Mouse (Mus musculus): Measurements from ENCODE around the gene Kif16b.

The Kif16b gene

DNA sequence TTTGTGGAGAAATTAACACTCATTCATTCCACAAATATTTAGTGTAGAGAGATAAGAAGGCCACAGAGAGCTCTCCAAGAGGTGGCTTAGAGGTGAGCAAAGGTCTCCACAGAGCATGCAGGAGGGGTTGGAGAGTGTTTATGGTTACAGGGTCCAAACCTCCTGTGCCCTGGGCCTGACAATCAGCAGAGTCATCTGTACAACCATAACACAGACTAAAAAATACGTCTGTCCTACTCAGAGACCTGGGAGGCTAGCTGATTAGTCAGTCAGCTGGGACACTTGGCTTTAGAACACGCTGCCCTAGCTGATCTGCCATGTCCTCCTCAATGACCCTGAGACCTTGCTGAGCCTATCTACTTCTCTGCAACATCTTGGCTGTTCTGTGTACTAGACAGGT is 24.7 kb downstream of the Kif16b start:
- in situ Hi-C loops (cut with MboI, MseI): no loop called here

DNA sequence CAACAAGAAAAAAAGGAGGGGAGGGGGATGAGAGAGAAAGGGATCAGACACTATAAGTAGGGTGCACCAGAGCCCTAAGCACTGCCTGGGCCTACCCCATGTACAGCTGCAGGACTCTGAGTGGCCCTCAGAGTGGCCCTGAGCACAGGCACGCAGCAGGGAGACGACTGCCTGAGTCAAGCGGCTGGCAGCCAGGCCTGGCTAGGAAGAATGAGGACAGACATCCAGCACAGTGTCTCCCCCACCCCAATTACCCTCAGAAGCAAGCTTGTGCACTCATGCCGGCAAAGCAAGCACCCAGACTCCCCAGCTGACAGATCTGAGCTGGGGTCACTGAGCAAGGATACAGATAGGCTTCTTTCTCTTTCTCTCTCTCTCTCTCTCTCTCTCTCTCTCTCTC is 25.4 kb downstream of the Kif16b start:
- in situ Hi-C loops (cut with MboI, MseI): no loop called here

DNA sequence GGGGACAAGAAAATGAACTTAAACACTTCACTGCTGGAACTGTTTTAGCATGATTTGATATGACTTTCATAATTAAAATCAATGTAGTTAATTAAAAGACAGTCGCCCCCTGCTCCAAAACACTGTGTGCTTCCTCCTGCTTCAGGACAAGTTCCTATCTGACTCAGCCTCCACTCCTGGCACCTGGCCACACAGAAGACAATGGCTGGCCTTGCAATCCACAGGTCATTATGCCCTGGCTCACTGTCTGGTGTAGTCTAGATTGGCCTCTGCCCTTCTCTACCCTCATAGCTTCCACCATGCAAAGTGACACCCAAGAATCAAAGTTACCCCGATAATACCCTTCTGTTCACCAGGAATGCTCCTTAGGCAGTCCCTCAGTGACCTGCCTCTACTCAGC is 26.8 kb downstream of the Kif16b start:
- in situ Hi-C loops (cut with MboI, MseI): no loop called here

DNA sequence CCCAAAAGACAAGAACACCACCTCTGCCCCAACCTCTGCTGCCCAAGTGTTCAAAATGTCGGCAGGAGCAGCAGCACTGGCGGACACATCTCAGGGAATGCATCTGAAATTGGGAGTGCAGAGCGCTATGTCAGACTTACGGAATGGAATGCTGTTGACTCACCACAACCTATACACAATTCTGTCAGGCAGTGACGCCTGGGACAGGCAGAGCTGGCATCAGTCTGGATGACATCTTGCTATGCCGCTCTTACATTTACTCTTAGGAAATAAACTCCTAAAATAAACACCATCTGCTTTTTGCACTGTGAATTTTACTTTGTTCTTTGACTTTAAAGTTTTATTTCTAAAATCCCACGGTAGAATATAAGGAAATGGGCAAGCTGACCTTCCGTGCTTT is 31.3 kb downstream of the Kif16b start:
- in situ Hi-C loops (cut with MboI, MseI): no loop called here

DNA sequence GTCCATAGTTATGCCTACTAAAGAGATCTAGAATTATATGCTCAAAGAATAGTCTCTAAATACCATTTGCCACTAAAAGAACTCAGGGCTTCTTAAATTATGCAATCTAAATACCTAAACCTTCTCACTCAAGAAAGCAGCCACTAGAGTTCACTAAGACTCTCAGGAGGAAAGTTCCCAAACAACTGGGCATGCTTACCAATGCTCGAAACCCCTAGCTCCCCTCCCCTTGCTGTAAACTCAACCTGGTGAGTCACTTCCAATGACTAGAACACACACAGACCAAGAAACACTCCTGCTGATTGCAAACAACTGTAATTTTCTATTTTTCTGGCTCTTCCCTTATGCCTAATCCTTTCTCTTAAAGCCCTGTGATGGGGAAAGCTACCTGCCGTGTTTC is 33.9 kb downstream of the Kif16b start:
- in situ Hi-C loops (cut with MboI, MseI): no loop called here

DNA sequence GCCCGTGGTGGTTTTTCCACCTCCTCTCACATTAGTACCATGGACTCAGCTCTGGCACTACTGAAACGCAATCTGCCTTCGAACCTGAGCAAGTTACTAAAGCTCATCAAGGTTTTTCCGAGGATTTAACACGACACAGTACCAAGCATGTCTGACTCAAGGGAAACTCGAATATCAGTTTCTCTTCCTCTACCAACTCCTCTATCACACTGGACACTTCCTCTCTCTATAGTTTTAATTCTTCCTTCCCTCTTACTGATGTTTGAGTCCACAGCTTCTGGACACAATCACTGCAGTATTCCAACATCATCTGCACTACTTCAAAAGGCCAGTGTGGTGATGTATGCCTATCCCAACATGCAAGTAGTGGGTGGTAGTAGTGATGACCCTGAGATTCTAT is 40.3 kb downstream of the Kif16b start:
- in situ Hi-C loops (cut with MboI, MseI): loop anchor here in 1 of 2 experiments (5.0 kb wide), 1 partner anchor 106 kb away; no protein-coding TSS in a partner anchor

DNA sequence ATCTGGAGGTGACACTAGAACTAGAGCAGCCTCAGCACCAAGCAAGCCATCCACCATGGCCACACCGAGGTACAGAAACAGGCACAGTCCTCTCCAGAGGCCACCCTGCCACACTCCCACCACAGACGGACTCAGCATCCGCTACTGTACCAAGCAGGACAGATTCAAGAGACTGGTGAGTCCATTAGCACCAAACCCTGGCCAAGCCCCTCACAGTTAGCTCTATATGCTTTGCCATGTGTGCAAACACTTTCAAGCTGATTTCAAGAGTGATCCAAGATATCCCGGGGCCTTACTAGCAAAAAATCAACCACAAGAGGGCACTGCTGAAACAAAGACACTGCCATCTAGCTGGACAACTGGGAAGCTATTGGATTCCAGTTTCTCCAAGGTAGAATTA is 41.9 kb downstream of the Kif16b start:
- in situ Hi-C loops (cut with MboI, MseI): no loop called here

DNA sequence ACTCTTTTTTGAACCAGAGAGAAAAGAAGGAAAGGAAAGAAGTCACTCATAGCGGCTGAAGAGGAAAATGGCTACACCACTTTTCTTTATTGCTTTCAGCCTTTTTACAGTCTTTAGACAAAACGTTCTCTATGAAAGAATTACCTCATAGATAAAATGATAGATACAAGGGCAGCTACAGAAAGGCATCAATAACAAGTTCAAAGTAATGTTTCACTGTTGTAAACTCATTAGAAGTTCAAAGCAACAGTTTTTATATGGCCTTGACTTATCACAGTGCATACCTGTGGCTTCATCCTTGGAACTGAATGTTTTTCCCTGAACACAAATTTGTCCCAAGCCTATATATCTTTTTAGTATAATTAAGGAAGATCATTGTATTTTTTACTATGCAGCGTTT is 62.6 kb downstream of the Kif16b start:
- in situ Hi-C loops (cut with MboI, MseI): no loop called here

DNA sequence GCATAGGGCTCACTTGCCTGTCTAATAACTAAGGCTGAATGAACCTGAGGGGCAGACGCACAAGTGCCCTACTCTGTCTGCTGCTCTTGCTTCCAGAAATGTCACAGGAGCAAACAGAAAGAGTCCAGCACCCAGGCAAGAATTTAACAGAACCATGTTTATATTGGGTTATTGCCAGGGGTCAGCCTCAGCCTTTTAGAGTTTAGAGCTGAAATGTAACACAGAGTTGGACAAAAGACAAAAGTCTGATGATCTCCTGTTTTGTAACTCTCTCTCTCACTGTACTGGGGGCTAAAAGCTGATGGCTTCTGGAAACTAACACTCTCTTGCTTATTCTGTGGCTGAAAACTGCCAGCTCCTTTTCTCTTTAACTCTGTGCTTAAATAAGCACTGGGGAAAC is 63.2 kb downstream of the Kif16b start:
- in situ Hi-C loops (cut with MboI, MseI): no loop called here

DNA sequence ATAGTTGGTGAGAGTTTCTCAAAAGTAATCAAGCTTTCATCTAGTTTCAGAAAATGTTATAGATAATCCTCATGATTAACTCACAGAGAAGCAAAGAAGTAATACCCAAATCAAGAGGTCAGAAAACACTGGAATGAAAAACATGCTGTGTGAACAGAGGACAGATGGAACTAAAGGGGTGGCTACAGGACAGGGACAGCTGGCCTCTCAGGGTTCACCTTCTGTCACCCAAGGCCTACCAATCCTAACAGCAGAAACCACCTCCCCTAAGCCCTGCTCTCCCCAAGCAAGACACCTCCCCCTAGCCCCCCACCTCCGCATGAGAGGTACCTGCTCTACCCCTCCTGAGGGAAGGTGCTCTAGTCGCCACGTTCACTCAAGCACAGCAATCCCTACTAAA is 66.6 kb downstream of the Kif16b start:
- in situ Hi-C loops (cut with MboI, MseI): no loop called here

DNA sequence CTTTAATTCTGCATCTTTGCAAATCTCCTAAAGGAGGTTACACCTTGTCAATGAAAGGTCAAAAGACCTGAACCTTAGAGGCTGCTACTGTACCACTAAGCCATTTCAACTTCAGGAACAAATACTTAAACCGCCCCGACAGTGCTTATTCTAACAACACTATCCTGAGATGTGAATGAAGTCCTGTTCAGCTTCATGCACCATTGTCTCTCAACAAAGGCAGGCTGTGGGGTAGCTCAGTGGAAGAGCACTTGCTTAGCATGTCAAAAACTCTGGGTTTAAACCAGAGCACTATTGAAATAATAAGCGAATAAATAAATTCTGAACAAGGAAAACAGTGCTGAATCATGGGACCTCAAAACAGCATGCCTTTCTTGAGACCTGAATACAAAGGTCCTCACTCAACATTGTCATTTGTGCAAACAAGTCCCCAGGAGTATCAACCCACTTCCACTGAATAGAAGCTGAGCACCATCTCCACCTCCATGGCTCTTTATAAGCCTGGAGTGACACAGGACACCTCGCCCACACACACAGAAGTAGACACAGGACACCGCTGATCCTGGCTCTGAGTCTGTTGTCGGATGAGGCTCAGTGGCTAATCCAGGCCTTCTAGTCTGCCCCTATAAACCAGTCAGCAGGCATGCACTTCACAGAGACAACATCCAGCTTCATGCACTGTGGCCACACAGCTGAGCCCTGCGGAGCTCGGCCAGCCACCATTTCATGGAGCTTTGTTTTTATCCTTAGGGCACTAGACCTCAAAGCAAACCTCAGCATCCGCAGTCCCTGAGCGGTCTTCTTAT is 68.5 kb downstream of the Kif16b start:
- in situ Hi-C loops (cut with MboI, MseI): no loop called here

DNA sequence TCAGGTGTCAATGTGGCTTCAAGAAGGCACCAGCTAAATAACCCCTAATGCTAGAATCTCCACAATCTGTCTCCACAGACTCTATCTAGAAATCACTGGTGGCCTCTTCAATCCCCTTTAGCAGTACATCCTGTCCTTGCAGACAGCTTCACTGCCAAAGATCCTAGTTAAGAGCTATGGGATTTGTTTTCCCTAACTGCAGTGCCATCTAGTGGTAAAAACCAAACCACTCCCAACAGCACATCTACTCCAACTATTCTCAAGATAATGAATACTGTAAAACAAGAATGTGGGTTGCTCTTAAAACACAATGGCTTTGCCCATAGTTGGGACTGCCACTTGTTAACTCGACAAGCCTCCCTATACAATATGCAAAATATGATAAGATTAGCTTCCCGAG is 88.3 kb downstream of the Kif16b start:
- in situ Hi-C loops (cut with MboI, MseI): no loop called here

DNA sequence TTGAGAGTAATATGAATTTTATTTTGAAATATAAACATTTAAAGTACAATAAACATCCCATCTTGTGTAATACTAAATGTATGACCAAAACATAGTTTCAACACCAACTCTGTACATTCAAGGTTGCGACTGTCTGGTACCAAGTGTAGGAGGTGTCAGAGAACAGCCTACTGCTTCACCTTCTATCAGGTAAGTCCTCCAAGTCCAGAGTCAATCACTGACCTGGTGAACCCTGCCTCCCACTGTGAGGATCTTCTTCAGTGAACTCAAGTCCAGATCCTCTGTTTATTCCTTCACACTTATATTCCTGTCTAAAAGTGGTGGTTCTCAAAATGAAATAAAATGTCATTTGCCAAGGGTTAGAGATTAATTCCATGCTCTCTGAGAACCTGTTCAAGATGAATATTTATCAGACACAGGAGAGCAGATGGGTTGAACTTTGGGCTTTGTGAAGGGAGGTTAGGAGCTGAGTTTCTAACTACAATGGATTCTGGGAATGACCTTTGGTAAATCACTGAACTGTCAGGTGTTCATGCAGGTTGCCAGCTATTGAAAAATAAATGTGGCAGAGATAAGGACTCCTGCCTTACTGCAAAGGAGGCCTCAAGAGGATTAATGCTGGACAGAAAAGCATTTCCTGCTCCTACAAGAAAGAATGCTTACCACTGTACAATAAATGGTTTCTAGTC is 97.4 kb downstream of the Kif16b start:
- in situ Hi-C loops (cut with MboI, MseI): no loop called here

DNA sequence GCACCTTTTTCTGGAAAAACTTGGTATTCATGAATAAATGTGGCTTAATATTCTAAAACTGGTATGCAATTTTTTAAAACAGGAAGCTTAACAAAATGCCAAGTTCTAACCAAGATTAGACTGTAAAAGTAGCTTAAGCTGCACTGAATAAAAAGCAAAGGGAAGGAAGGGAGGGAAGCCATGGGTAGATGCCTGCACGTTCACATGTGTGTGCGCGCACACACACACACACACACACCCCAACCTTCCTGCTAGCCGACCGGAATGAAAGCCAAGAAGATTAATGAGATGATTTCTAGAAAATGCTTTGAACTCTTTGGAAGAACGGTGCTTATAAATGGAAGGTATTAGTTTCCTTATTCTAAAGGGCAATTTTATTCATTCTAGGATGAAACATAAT is 104.0 kb downstream of the Kif16b start:
- in situ Hi-C loops (cut with MboI, MseI): no loop called here

DNA sequence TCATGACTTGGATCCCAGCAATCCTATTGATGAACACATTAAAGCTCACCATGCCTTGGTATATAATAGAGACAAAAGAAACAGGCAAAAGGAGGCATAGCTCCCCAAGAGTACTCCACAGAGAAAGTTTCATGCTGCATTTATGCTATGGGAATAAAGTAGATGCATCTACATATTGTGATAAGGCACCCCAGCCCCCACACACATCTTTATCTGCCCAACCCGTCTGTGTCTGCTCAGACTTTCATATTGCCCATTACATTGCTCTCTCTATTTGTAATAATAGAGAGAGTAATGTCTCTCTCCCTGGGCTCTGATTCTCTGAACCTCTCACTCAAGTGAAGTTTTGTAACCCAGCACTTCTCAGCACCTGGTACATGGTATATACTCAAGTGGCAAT is 126.0 kb downstream of the Kif16b start:
- in situ Hi-C loops (cut with MboI, MseI): no loop called here

DNA sequence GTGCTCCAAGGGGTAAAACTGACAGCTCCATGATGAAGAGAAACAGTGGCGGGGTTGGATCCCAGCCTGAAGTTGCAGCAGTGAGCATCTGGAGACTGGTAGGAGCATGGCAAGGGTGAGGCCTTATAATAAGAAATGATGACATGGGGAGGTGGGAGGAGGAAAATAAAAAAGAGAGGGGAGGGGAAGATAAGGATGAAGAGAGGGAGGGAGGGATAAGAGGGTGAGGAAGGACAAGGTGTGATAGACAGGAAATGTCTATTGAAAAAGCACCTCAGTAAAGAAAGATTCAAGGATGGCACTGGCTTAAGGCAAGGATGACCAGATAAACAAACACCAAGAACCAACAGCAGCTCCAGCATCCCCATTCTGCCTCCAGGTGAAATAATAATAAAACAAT is 126.6 kb downstream of the Kif16b start:
- in situ Hi-C loops (cut with MboI, MseI): no loop called here

DNA sequence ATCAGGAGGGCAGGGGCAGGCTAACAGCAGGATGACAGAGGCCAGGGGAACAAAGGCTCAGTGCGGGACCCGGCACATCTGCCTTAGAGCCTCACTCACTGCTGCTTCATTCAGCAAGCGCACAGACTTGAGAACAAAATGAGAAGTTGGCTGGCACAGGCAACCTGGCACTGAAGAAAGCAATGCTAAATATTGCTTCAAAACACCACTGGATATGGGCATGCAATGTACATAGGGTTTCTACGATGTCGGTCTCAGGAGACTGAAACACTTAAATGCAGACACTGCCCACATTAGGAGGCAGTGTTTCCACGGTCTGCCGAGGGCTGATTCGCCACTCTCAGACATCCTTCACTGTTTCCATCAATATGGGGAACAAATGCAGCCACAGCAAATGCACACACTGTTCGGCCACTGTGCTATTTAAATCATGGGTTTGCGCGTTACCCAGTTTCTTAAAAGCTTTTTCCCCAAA is 131.6 kb downstream of the Kif16b start:
- in situ Hi-C loops (cut with MboI, MseI): loop anchor here in 1 of 2 experiments (5.0 kb wide), 1 partner anchor 48 kb away; no protein-coding TSS in a partner anchor

DNA sequence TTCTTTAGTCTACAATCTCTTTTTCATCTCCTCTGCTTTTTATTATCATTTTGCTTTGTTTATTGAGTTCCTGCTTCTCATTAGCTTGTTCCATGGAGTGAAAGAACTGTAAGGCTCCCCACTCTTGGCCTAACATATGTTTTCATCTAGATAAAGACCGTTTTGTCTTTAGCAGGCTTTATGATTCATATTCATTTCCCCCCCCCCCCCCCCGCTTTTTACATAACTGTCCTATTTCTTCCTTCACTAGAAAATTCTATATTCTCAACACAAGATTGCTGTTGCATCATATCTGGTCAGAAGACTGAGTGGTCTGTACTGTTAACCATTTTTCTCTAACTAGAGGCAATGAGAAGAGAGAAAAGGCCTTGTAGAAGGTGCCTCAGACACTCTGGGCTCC is 137.1 kb downstream of the Kif16b start:
- in situ Hi-C loops (cut with MboI, MseI): no loop called here

DNA sequence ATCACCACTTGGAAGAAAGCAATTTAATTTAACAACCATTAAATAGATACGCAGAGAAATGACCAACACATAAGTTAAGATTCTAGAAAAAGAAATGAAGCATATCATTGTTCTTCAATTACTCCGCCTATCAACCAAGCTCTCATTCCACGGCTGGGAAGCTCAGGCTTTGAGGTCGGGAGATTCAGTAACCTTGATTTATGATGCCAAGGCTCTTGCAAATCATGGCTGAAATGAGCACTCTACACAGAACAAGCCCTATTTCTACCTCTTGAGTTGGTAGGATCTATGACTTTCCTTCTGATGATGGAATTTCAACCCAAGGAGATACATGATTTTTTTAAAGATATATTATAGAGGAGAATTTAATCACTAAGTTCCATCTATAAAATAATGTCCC is 140.5 kb downstream of the Kif16b start:
- in situ Hi-C loops (cut with MboI, MseI): no loop called here

DNA sequence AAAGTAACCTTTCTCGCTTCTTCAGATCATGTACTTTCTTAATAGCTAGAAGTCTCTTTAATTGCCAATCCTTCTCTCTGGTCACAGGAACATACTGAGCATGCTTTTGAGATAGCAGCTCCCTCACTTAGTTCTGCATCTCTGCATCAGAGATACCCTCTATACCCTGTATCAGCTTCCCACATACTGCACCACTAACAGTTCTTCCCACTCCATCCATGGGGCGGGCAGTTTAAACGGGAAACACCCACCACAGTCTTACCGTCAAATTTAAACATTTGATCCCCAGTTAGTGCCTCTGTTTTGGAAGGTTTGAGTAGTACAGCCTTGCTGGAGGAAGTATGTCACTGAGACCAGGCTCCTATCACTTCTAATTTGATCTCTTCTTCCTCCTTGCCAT is 142.1 kb downstream of the Kif16b start:
- in situ Hi-C loops (cut with MboI, MseI): no loop called here

DNA sequence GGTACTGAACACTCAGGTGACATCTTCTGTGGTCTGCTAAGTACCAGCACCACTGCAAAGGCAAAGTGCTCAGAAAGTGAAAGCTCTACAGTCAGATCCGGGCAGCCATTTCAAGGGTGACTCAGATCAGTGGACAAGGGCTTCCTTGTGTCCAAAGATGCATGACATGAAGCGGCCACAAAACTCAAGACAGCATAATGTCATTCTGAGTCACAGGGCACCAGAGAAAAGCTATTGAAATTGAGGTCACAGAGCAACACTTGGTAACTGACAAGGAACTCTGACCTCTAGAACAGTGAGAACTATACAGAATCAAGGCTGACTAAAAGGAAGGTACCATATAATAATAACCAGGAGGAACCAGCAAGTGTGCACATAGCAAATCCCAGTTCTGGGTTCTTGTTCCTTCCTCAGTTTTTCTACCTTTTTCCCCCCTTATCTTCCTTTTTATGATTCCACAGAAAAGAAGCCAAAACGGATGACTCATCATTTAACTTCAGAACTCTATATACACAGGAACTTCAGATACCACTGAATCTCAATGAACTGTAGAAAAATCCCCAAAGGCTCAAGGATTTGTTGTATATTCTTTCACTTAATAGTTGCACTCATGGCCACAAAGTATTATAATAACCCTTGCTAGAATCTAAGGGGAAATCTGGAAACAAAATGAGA is 143.1 kb downstream of the Kif16b start:
- in situ Hi-C loops (cut with MboI, MseI): no loop called here

DNA sequence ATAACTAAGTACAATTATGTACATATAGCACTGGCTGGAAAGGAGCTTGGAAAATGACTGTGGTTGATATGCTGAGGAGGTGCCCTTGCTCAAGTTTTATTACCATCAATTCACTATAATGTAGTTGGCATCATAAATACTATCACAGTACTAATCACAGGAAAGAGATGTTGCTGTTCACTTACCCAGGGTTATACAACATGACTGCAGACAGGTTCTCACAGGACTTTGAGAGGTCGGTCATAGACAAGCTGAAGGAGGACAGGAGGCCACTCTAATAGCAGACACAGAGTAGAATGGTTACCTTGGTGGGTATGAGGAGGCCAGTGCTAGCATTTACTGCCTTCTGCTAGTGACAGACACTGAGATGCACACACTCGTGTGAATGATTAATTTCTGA is 162.0 kb downstream of the Kif16b start:
- in situ Hi-C loops (cut with MboI, MseI): loop anchor here in 1 of 2 experiments (5.0 kb wide), 1 partner anchor 68 kb away; no protein-coding TSS in a partner anchor
